Mouse (Mus musculus) ES-Bruce4 (cell line): ENCODE results near the gene Gm47429. TPM values are rescaled to one million over a fixed set of nuclear protein-coding genes. Genes with fewer than 3 reads are reported as not detected.

Source experiments
- H3K27ac ChIP-seq: 2 replicates; pipeline ENCODE4 v1.5.1; 2012; ENCODE audit warnings: low read length, inconsistent platforms; ENCODE audit not compliant: insufficient read depth
- H3K27me3 ChIP-seq: 2 replicates; pipeline ENCODE4 v1.6.1; 2012; ENCODE audit warnings: mild to moderate bottlenecking, low read length, inconsistent platforms; ENCODE audit not compliant: control insufficient read depth, poor library complexity, insufficient read depth, severe bottlenecking
- H3K36me3 ChIP-seq: 2 replicates; pipeline ENCODE4 v1.6.1; 2012; ENCODE audit warnings: inconsistent platforms, mild to moderate bottlenecking, low read length, moderate library complexity; ENCODE audit not compliant: control insufficient read depth, poor library complexity, insufficient read depth, severe bottlenecking
- H3K4me1 ChIP-seq: one replicate; pipeline ENCODE4 v1.8.1; 2011; ENCODE audit warnings: low read length; ENCODE audit not compliant: control insufficient read depth, insufficient read depth
- H3K4me3 ChIP-seq: 2 replicates; pipeline ENCODE4 v1.5.1; 2011; ENCODE audit warnings: low read depth, mild to moderate bottlenecking, low read length
- H3K9ac ChIP-seq: 2 replicates; pipeline ENCODE4 v1.6.1; 2012; ENCODE audit warnings: low read depth, mild to moderate bottlenecking, inconsistent platforms; ENCODE audit not compliant: poor library complexity, severe bottlenecking
- H3K9me3 ChIP-seq: replicated peaks from 2 replicates; pipeline ENCODE4 v1.6.1; 2012; ENCODE audit warnings: mild to moderate bottlenecking, low read length, inconsistent platforms; ENCODE audit not compliant: control insufficient read depth, poor library complexity, insufficient read depth, severe bottlenecking
- CTCF ChIP-seq: IDR thresholded peaks from one replicate; pipeline ENCODE4 v1.8.1; 2011; ENCODE audit warnings: low read depth, low read length
- EP300 ChIP-seq: IDR thresholded peaks from 2 replicates; pipeline ENCODE4 v1.6.1; 2011; ENCODE audit warnings: low read depth, low read length; ENCODE audit not compliant: insufficient read depth
- POLR2A ChIP-seq: IDR thresholded peaks from one replicate; pipeline ENCODE4 v1.8.1; 2011; ENCODE audit warnings: low read length; ENCODE audit not compliant: insufficient read depth
- polyA plus RNA-seq: library from polyadenylated mRNA; stranded (reverse); fragments of >200 nt; gene quantifications from 2 replicates; pipeline ENCODE4 v1.2.4, GENCODE M21; 2011; ENCODE audit warnings: low read depth; ENCODE audit not compliant: missing spikeins, insufficient read depth, insufficient read length

Gene Gm47429
- polyA plus RNA-seq, 1 experiment, result not detected

DNA sequence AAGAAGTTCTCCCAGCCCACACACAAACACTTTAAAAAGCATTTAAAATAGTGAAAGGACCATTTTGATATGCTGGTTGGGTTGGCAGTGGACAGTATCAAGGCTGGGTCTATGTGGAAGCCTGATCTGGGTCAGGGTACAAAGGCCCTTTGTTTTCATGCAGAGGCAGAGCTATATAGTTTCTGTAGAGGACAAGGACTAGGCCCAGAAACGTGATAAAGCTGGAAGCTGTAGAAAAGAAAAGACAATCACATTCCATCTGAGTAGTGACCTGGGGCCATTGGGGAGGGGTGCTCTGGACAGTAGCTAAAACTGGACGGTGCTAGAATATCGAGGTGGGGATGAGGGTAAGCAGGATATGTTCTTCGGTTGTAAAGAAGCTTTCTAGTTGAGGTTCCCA lies 1.5 kb upstream of the Gm47429 start:
- Histone ChIP-seq H3K4me1 (no peaks in the 10 kb centered on the region), H3K36me3 (no peaks in the 10 kb centered on the region), H3K27me3 (no peaks in the 10 kb centered on the region), H3K9me3 (no peaks in the 10 kb centered on the region), H3K27ac (no peak overlapping the region), H3K9ac (no peak overlapping the region), H3K4me3 (no peak overlapping the region)
- TF ChIP-seq POLR2A (no peak), CTCF (no peak), EP300 (no peak)

DNA sequence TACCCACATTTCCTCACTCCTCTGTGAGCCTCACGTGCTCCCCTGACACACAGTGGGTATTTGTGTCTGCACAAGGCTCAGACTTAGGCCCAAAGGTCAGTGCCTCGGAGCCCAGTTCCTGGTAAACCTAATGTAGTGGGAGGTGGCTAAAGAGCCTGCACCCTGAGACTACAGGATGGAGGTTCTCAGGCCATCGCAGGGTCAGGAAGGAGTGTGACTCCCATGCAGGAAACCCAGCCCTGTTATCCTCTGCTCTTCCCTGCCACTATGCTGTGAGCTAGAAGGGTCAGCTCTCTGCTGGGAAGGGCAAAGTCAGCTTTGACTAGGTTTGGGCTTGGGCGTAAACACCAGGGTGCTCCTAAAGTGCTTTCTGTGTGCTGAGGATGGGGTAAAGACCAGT lies 17.0 kb downstream of the Gm47429 start:
- H3K36me3 ChIP-seq, result peaks cover 27% of the 10 kb centered on the region

DNA sequence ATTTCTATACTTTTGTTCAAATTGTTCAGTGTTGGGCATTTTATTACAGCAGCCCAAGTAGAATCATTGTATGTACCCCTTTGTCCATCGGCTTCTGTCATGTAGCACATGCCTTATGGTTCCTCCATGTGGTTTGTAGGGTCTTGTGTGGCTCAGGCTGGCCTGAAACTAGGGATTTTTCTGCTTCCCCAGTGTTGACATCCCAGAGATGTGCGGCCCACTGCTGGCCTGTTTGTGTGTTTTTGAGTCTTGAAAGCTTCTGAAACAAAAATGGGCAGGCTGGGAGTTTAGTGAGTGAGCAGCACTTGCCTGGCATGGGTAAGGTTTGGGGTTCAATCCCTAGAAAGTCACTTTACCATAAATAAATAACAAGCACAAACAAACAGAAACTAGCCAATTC lies 19.2 kb downstream of the Gm47429 start:
- Histone ChIP-seq H3K36me3 (peaks cover 19% of the 10 kb centered on the region), H3K4me3 (no peak overlapping the region), H3K27me3 (no peaks in the 10 kb centered on the region), H3K9me3 (no peaks in the 10 kb centered on the region), H3K4me1 (no peaks in the 10 kb centered on the region), H3K27ac (no peak overlapping the region), H3K9ac (no peak overlapping the region)
- TF ChIP-seq POLR2A (no peak), EP300 (no peak), CTCF (no peak)

More for the DNA sequence above, 17.0 kb downstream of the Gm47429 start:
- H3K27me3 ChIP-seq, result no peaks in the 10 kb centered on the region
- H3K9ac ChIP-seq, result no peak overlapping the region
- no peak overlapping the region for H3K4me3 ChIP-seq
- H3K9me3 ChIP-seq, result no peaks in the 10 kb centered on the region
- H3K4me1 ChIP-seq, result no peaks in the 10 kb centered on the region
- H3K27ac ChIP-seq, result no peak overlapping the region
- no peak for TF ChIP-seq CTCF
- no peak for TF ChIP-seq EP300
- no peak for TF ChIP-seq POLR2A

DNA sequence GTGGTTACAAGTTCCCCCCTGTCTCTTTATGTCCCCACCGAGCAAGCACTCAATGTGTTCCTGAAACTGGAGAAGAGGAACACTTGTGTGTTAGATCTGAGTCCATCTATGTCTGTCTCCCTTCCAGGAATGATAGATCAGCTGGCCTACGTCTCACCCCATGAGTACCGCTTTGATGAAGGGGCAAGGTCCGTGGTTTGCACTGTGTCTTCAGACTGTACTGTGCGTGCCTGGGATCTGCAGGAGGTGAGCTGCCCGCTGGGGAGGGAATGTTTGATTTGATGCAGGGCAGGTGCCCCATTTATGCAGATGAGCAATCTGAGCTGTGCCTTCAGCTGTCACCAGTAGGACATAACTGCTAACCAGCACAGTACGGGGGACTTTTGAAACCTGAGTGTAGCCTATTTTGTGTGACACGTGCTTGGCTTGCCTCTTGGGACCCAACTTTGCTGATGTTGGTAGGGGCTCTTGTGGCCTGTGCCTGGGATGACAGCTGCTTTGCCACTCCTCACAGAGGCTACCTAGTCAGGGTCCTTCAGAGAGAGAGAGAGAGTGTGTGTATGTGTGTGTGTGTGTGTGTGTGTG lies 20.0 kb downstream of the Gm47429 start:
- Histone ChIP-seq H3K27ac (no peak overlapping the region), H3K27me3 (no peaks in the 10 kb centered on the region), H3K9me3 (no peaks in the 10 kb centered on the region), H3K4me3 (no peak overlapping the region), H3K4me1 (no peaks in the 10 kb centered on the region), H3K36me3 (peaks cover 18% of the 10 kb centered on the region), H3K9ac (no peak overlapping the region)
- TF ChIP-seq EP300, result no peak
- TF ChIP-seq POLR2A, result no peak
- TF ChIP-seq CTCF, result no peak

DNA sequence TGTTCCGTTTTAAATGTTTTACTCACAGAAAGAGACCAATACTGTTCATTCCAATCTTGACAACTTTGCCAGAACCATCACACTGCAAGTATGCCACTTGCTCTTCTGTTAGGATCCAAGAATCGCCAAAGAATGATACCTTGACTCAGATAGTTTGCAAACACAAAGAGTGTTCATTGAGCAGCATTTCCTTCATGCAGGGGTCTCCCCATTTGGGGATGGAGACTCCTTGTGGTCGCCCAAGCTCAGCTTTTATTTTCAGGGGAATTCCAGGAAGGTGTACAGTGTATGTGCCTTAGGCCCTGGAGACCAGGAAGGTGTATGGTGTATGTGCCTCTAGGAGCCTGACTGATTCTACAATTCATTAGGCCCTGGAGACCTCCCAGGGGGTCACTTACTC lies 25.3 kb downstream of the Gm47429 start:
- no peaks in the 10 kb centered on the region for H3K27me3 ChIP-seq
- H3K4me3 ChIP-seq, result peak overlapping the region; percentile 70
- H3K9me3 ChIP-seq, result no peaks in the 10 kb centered on the region
- peaks cover 2% of the 10 kb centered on the region for H3K36me3 ChIP-seq
- no peak for TF ChIP-seq EP300
- TF ChIP-seq CTCF, result no peak
- TF ChIP-seq POLR2A, result no peak
- H3K4me1 ChIP-seq, result peaks cover 2% of the 10 kb centered on the region
- no peak overlapping the region for H3K27ac ChIP-seq
- H3K9ac ChIP-seq, result peak overlapping the region; percentile 41

DNA sequence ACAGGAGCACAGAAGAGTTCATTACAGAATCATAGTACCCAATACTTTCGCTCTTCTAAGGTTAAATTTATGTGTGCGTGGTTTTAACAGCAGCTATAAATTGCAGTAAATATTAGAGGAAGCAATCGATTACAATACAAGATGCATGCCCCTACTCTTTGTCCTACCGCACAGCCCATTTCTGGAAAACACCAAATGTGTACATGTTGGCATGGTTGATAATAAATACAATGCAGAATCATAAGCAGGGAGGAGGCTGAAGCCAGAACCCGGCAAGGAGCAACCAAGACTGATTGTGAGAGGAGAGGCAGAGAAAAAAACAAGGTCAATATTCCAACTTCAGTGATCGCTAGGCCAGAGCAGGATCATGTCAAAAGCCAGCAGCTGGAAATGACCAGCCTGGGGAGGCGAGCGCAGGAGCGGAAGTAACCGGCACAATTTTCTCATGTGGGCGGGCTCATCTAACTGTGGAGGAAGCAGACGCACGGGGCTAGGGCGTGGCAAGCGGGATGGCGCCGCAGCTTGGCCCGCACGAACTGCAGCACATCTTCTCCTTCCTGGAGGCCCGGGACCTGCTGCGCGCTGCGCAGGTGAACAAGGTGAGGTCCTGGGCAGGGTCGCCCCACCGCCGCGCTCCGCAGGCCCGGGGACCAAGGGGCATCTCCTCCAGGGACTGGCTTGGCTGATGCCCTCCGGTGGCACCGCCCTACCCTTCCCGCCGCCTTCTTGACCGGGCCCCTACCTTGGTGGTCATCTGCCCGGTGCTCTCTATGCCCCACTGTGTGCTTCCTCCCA lies 26.1 kb downstream of the Gm47429 start, which contains the start of gene Fbxw17:
Gene Fbxw17, plus strand, starts transcription at position 476 of the 795 bp plus-strand sequence.
- no peaks in the 10 kb centered on the region for H3K9me3 ChIP-seq
- peak within 1 kb of the TSS; percentile 41 for H3K9ac ChIP-seq
- H3K4me3 ChIP-seq, result peak within 1 kb of the TSS; percentile 70
- no peaks in the 10 kb centered on the region; the same call in 1 of the 2 replicates for H3K36me3 ChIP-seq
- TF ChIP-seq CTCF (no peak), EP300 (no peak), POLR2A (peak; percentile 32)
- no peaks in the 10 kb centered on the region for H3K27me3 ChIP-seq
- H3K27ac ChIP-seq, result no peak within 1 kb of the TSS
- H3K4me1 ChIP-seq, result peaks cover 2% of the 10 kb centered on the region

Other genes starting within 250 kb of the Gm47429 start
- not detected in 2 replicates for gene Gm906, start 193.6 kb downstream of the Gm47429 start, polyA plus RNA-seq
- 18.8 and 27.5 TPM in 2 replicates for gene Fbxw17, start 26.0 kb downstream of the Gm47429 start, polyA plus RNA-seq
- not detected in 2 replicates for gene Nutm2, start 23.4 kb upstream of the Gm47429 start, polyA plus RNA-seq
- not detected in 2 replicates for gene Gm904, start 199.3 kb upstream of the Gm47429 start, polyA plus RNA-seq